8 mouse cellular contexts compared by ENCODE assay signal in genomic region chr13:101801372-101802186, GRCm38 (mm10). TPM values are rescaled to one million over a fixed set of nuclear protein-coding genes. Genes with fewer than 3 reads are reported as not detected.
A peak's percentile ranks its signal among the peaks of the same experiment; 100 is the strongest.
DNase-seq lines count a peak whose midpoint lies in the region; ATAC-seq lines count a peak whose summit lies in the region.

No protein-coding gene starts in this region.

- intact Hi-C loops in left cerebral cortex, postnatal 10 days (cut with DNase I): loop anchor here (5.0 kb wide), 1 partner anchor 34 kb away; the partner anchor contains the start of gene Pik3r1

- H3K27me3 ChIP-seq in intestine, embryonic 16.5 days (replicated peaks; ENCODE audit: control insufficient read depth, insufficient read depth, low read length): peaks cover 3% of the 10 kb centered on the region; the same call in 1 of the 2 replicates

- no peaks in the 10 kb centered on the region for H3K9me3 ChIP-seq in intestine, embryonic 16.5 days (ENCODE audit: control insufficient read depth, low read length)

- H3K9ac ChIP-seq in intestine, embryonic 16.5 days (ENCODE audit: low read depth, low read length): peak overlapping the region; percentile 66

- peak overlapping the region; percentile 58 for H3K27ac ChIP-seq in intestine, embryonic 16.5 days (ENCODE audit: low read length)

- H3K4me2 ChIP-seq in intestine, embryonic 16.5 days (ENCODE audit: low read depth, low read length): peak overlapping the region; percentile 62

- no peaks in the 10 kb centered on the region for H3K36me3 ChIP-seq in intestine, embryonic 16.5 days (ENCODE audit: control insufficient read depth, insufficient read depth, low read length)

- DNase-seq in adrenal gland, postnatal 10 days: peak; percentile 63
- peak; percentile 81 for DNase-seq in embryo, embryonic 9.5 days (ENCODE audit: extremely low spot score)
- DNase-seq in left cerebral cortex, postnatal 10 days (ENCODE audit: extremely low spot score in 1 of 2, low spot score in 2 of 2): peak; percentile 59 to 84
- DNase-seq in right cerebral cortex, adult 2 months (ENCODE audit: low spot score in 2 of 2): peak; percentile 57 to 72

- peak overlapping the region; percentile 39 for H3K4me3 ChIP-seq in intestine, embryonic 16.5 days (ENCODE audit: low read length)

- 3% methylated on average over 38 of the region's 41 CpGs for WGBS in intestine, embryonic 16.5 days

- ATAC-seq in granulocyte monocyte progenitor cell, adult 5-6 weeks (replicated peaks; ENCODE audit: poor library complexity, severe bottlenecking): peak; percentile 70
- peak; percentile 84 for ATAC-seq in intestine, embryonic 16.5 days
- ATAC-seq in megakaryocyte, adult 5-6 weeks (ENCODE audit: poor library complexity, severe bottlenecking): peak; percentile 76
- no peak for ATAC-seq in monocyte, adult 5-6 weeks (replicated peaks; ENCODE audit: insufficient number of reproducible peaks, low FRiP score, low TSS enrichment, poor library complexity, severe bottlenecking)

- peaks cover 10% of the 10 kb centered on the region; the same call in 1 of the 2 replicates for H3K4me1 ChIP-seq in intestine, embryonic 16.5 days (ENCODE audit: control insufficient read depth, insufficient read depth, low read length)

RNA-seq across cellular contexts. Expression of gene Pik3r1, which starts 33.6 kb away (rescaled TPM):
- 10 to 100 TPM; 82.7 to 83.1 TPM for total RNA-seq in adrenal gland, postnatal 10 days (2021)
- total RNA-seq in granulocyte monocyte progenitor cell, adult 5-6 weeks (2014; fragmentation: Nextera tagmentation): 62.1 and 70.9 TPM in 2 replicates
- total RNA-seq in granulocyte monocyte progenitor cell, adult 5-6 weeks (2017): 84.2 and 102 TPM in 2 replicates
- 20.9 and 24.8 TPM in 2 replicates for polyA plus RNA-seq in intestine, embryonic 16.5 days (2015; fragmentation: Nextera tagmentation; extraction: Ambion mirVana)
- total RNA-seq in left cerebral cortex, postnatal 10 days (2021): 100 to 1,000 TPM; 142 to 147 TPM
- total RNA-seq in megakaryocyte, adult 5-6 weeks (2015): 67.7 and 93.8 TPM in 2 replicates
- 56.5 and 69.6 TPM in 2 replicates for total RNA-seq in megakaryocyte, adult 5-6 weeks (2017)
- total RNA-seq in monocyte, adult 5-6 weeks (2017): 284 to 565 TPM (median 296 TPM) in 3 replicates
